Mouse (Mus musculus) myocyte (in vitro differentiated cells): ENCODE data around the gene Qars. TPM values are rescaled to one million over a fixed set of nuclear protein-coding genes. Genes with fewer than 3 reads are reported as not detected.

Experiments
- H3K27me3 ChIP-seq: one replicate; pipeline ENCODE4 v1.6.1; 2011; ENCODE audit not compliant: control insufficient read depth, insufficient read depth, insufficient read length
- H3K36me3 ChIP-seq: one replicate; pipeline ENCODE4 v1.6.1; 2011; ENCODE audit not compliant: control insufficient read depth, insufficient read depth
- H3K4me2 ChIP-seq: one replicate; pipeline ENCODE4 v1.6.1; 2011; ENCODE audit warnings: low read depth, control low read depth
- H3K4me3 ChIP-seq: one replicate; pipeline ENCODE4 v1.5.1; 2011; ENCODE audit warnings: mild to moderate bottlenecking, control low read depth, moderate library complexity
- H3K79me2 ChIP-seq: one replicate; pipeline ENCODE4 v1.6.1; 2011; ENCODE audit not compliant: control insufficient read depth, insufficient read depth
- H3ac ChIP-seq: one replicate; pipeline ENCODE4 v1.6.1; 2011; ENCODE audit not compliant: control insufficient read depth, insufficient read length
- CEBPB ChIP-seq: IDR thresholded peaks from 2 replicates; pipeline ENCODE4 v1.6.1; 2011; ENCODE audit warnings: mild to moderate bottlenecking, moderate library complexity; ENCODE audit not compliant: poor library complexity, insufficient read depth, severe bottlenecking
- E2F4 ChIP-seq: IDR thresholded peaks from one replicate; pipeline ENCODE4 v1.6.1; 2011; ENCODE audit warnings: mild to moderate bottlenecking, control low read depth, moderate library complexity; ENCODE audit not compliant: insufficient read depth
- MAX ChIP-seq: IDR thresholded peaks from one replicate; pipeline ENCODE4 v1.6.1; 2011; ENCODE audit warnings: low read depth, mild to moderate bottlenecking, control low read depth
- MYOD1 ChIP-seq, 3 experiments: IDR thresholded peaks; one replicate each; pipeline ENCODE4 v1.6.1; 2011; ENCODE audit warnings: control low read depth in 2 of 3, low read depth in 2 of 3, mild to moderate bottlenecking in 2 of 3, moderate library complexity in 1 of 3; ENCODE audit not compliant: insufficient read length in 2 of 3, control insufficient read depth in 1 of 3
- MYOG ChIP-seq, 3 experiments: IDR thresholded peaks; one replicate each; pipeline ENCODE4 v1.6.1; 2011; ENCODE audit warnings: control low read depth in 2 of 3, low read depth in 2 of 3, mild to moderate bottlenecking in 2 of 3; ENCODE audit not compliant: insufficient read length in 2 of 3, control insufficient read depth in 1 of 3, insufficient read depth in 1 of 3
- POLR2A ChIP-seq: IDR thresholded peaks from one replicate; pipeline ENCODE4 v1.6.1; 2011; ENCODE audit warnings: low read depth, mild to moderate bottlenecking, control low read depth, moderate library complexity; ENCODE audit not compliant: insufficient read length
- POLR2AphosphoS2 ChIP-seq: IDR thresholded peaks from one replicate; pipeline ENCODE4 v1.6.1; 2011; ENCODE audit warnings: low read depth, control low read depth; ENCODE audit not compliant: insufficient read length
- REST ChIP-seq: IDR thresholded peaks from one replicate; pipeline ENCODE4 v1.6.1; 2011; ENCODE audit warnings: mild to moderate bottlenecking, control low read depth, moderate library complexity; ENCODE audit not compliant: insufficient read depth, insufficient read length
- SRF ChIP-seq: IDR thresholded peaks from one replicate; pipeline ENCODE4 v1.6.1; 2011; ENCODE audit warnings: low read depth; ENCODE audit not compliant: control insufficient read depth, insufficient read length
- TCF12 ChIP-seq: IDR thresholded peaks from one replicate; pipeline ENCODE4 v1.6.1; 2011; ENCODE audit warnings: mild to moderate bottlenecking, control low read depth; ENCODE audit not compliant: poor library complexity, insufficient read depth, severe bottlenecking
- TCF3 ChIP-seq: IDR thresholded peaks from one replicate; pipeline ENCODE4 v1.6.1; 2011; ENCODE audit warnings: low read depth, control low read depth; ENCODE audit not compliant: insufficient read length
- USF1 ChIP-seq: IDR thresholded peaks from one replicate; pipeline ENCODE4 v1.6.1; 2011; ENCODE audit warnings: low read depth, mild to moderate bottlenecking, control low read depth, moderate library complexity
- polyA plus RNA-seq: library from polyadenylated mRNA; unstranded; fragments of >200 nt; fragmentation: generic; extraction: Trizol; gene quantifications from one replicate; pipeline ENCODE4 v1.2.1, GENCODE M21; 2012; ENCODE audit warnings: missing spikeins

The Qars gene
- polyA plus RNA-seq, 1 experiment, result 168 TPM

DNA sequence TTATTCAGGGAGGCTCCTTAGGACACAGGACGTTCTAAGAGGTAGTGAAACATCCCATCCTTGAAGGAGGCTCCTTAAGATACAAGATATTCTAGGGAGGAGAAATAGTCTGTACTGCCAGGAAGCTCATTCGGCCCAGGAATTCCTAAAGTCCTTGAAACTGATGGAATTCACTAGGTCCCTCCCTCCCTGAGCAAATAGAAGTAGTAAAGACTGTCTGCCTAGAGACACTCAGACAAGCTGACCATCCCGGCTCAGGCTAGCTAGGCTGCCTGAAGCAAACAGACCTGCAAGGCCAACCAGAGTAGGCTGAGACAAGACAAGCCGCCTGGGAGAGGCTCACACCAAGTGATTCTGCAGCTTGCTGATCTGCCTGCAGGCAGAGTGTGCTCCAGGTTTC is 37.7 kb upstream of the Qars start:
- H3K27me3 ChIP-seq, result no peaks in the 10 kb centered on the region
- no peak overlapping the region for H3ac ChIP-seq
- no peaks in the 10 kb centered on the region for H3K36me3 ChIP-seq
- H3K4me2 ChIP-seq, result no peak overlapping the region
- no peaks in the 10 kb centered on the region for H3K79me2 ChIP-seq
- TF ChIP-seq MYOG (IDR thresholded peaks at IDR 0.05; ENCODE audit: control insufficient read depth in 1 of 3, insufficient read depth in 1 of 3, insufficient read length in 2 of 3, low read depth in 2 of 3) (no peak), MAX (no peak), TCF12 (no peak), SRF (no peak), USF1 (no peak)
- no peak overlapping the region for H3K4me3 ChIP-seq

DNA sequence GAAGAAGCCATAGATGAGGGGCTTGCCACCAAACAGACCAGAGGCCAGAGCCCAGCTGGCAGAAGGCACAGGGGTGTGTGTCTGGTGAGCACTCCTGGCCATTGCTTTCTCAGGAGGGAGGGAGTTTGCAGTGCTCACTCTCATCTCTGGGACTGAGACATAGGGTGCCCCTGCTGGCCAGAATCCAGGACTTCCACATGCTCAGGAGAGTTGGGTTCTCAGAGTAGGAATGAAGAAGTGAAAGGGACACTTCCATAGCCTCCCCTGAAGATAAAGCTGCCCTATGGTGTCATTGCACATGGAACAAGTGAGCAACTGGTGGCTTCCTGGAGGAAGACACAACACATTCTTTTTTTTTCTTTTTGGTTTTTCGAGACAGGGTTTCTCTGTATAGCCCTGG is 33.0 kb upstream of the Qars start:
- TF ChIP-seq REST (no peak), E2F4 (no peak), SRF (no peak), MAX (no peak), TCF12 (no peak), MYOG (IDR thresholded peaks at IDR 0.05; ENCODE audit: control insufficient read depth in 1 of 3, insufficient read depth in 1 of 3, insufficient read length in 2 of 3, low read depth in 2 of 3) (no peak), MYOD1 (IDR thresholded peaks at IDR 0.05; ENCODE audit: control insufficient read depth in 1 of 3, insufficient read length in 2 of 3, low read depth in 2 of 3) (no peak), CEBPB (no peak), TCF3 (no peak), USF1 (no peak), POLR2A (no peak), POLR2AphosphoS2 (no peak)
- Histone ChIP-seq H3K36me3 (no peaks in the 10 kb centered on the region), H3K4me3 (no peak overlapping the region)

DNA sequence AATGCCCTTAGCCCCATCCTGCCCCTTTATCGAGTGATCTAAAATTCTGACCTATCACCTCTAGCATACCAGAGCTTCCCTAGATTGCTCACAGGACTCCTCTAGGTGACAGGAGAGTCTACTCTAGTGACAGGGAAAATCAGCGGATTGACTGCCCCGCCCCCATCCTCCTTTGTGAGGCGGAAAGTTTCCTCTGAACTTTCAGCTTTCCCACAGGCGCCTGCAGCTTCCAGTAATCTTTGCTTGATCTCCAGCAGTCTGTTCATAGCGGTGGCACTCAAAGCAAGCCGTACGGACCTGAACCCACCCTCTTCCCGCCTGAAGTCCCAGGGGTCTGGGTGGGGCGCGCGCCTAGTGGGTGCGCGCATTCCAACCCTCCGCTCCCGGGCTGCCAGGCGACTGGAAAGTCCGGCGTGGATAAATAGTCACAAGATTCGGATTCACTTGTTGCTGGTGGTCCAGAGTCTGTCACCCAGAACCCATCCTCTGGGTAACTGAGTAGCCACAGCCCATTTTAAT is 28.8 kb upstream of the Qars start:
- H3K27me3 ChIP-seq, result no peaks in the 10 kb centered on the region
- H3K79me2 ChIP-seq, result peaks cover 22% of the 10 kb centered on the region
- H3K4me3 ChIP-seq, result peak overlapping the region; percentile 50
- no peak overlapping the region for H3ac ChIP-seq
- peak overlapping the region; percentile 75 for H3K4me2 ChIP-seq
- H3K36me3 ChIP-seq, result no peaks in the 10 kb centered on the region
- TF ChIP-seq E2F4 (no peak), MAX (no peak), REST (no peak), CEBPB (no peak), USF1 (no peak), POLR2A (peak; percentile 59), MYOD1 (IDR thresholded peaks at IDR 0.05; ENCODE audit: control insufficient read depth in 1 of 3, insufficient read length in 2 of 3, low read depth in 2 of 3) (peak in 1 of 3 experiments; percentile 5), POLR2AphosphoS2 (peak; percentile 56), MYOG (IDR thresholded peaks at IDR 0.05; ENCODE audit: control insufficient read depth in 1 of 3, insufficient read depth in 1 of 3, insufficient read length in 2 of 3, low read depth in 2 of 3) (no peak), TCF3 (no peak)

More for the DNA sequence above, 33.0 kb upstream of the Qars start:
- H3K4me2 ChIP-seq, result no peak overlapping the region
- H3ac ChIP-seq, result no peak overlapping the region
- H3K79me2 ChIP-seq, result peaks cover 2% of the 10 kb centered on the region
- no peaks in the 10 kb centered on the region for H3K27me3 ChIP-seq

GRCm38 (mm10) chr9:108479241-108479640 is 28.3 kb upstream of the Qars start:
- H3K4me2 ChIP-seq, result peak overlapping the region; percentile 75
- H3K36me3 ChIP-seq, result peaks cover 4% of the 10 kb centered on the region
- H3K27me3 ChIP-seq, result no peaks in the 10 kb centered on the region
- peak overlapping the region; percentile 50 for H3K4me3 ChIP-seq
- TF ChIP-seq CEBPB (no peak), MYOD1 (IDR thresholded peaks at IDR 0.05; ENCODE audit: control insufficient read depth in 1 of 3, insufficient read length in 2 of 3, low read depth in 2 of 3) (no peak), MAX (no peak), E2F4 (no peak), REST (no peak), USF1 (no peak), MYOG (IDR thresholded peaks at IDR 0.05; ENCODE audit: control insufficient read depth in 1 of 3, insufficient read depth in 1 of 3, insufficient read length in 2 of 3, low read depth in 2 of 3) (no peak), POLR2AphosphoS2 (no peak), SRF (no peak), TCF3 (no peak), TCF12 (no peak), POLR2A (no peak)
- no peak overlapping the region for H3ac ChIP-seq
- H3K79me2 ChIP-seq, result peaks cover 22% of the 10 kb centered on the region
